Mouse (Mus musculus) frontal cortex, postnatal 25 days (tissue): ENCODE results near the gene Gm5678.

Experiments used
- DNase-seq, 2 experiments: peaks; one replicate each; pipeline ENCODE4 v3.0.0; 2022; ENCODE audit warnings: low spot score in 2 of 2

The Gm5678 gene

DNA sequence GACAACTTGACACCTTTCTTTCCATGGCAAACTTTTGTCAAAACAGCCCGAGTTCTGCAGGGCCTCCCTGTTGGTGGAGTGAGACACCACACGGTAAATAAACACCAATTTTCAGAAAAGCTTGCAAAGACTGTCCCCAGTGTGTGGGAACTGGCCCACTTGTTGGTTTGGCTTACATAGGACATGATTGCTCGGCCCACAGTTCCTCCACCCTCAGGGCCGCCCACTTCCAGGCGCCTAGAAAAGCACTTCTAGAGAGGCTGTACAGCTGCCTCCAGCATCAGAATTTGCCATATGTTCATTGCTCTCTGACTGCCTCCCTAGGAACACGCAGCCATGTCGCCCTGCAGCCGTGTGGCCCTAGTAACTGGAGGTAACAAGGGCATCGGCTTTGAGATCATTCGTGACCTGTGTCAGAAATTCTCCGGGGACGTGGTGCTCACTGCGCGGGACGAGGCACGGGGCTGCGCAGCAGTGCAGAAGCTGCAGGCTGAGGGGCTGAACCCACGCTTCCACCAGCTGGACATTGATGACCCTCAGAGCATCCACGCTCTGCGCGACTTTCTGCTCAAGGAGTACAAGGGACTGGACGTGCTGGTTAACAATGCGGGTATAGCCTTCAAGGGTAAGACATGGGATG is at the start of gene Gm5678:
Gene Gm5678 (plus strand): TSS at position 337 of the 640 bp plus-strand sequence.
- DNase-seq, result peak in 1 of 2 experiments; percentile 13

DNA sequence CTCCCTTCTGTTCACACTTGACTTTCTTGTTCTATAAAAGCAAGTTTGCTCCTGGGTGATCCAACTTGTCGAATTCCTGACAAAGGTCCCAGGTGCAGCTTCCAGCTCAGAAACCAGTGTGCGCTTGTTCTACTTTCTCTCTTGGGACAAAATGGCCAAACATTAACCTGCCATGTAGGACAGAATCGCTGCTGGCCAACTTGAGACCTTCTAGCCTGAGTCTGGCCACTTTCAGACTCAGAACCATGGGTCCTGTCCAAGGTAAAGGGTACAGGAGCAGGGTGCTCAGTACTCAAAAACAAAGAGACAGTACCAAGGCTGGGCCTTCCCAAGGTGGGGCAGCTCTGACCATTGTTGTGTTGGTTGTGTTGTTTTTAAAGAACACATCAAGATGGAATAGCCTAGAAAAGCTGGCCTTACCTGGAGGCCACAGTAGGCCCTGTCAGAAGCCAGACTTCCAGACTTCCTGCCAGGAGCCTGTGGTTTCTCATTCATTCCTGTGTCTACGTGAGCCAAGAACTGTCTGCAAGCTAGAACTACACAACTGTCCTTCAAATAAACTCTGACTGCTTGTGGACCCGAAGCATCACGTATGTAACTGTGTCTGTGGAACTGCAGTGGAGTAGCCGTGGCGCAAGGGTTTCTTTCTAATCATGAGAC is 49.4 kb upstream of the Gm5678 start:
- DNase-seq, result no peak

DNA sequence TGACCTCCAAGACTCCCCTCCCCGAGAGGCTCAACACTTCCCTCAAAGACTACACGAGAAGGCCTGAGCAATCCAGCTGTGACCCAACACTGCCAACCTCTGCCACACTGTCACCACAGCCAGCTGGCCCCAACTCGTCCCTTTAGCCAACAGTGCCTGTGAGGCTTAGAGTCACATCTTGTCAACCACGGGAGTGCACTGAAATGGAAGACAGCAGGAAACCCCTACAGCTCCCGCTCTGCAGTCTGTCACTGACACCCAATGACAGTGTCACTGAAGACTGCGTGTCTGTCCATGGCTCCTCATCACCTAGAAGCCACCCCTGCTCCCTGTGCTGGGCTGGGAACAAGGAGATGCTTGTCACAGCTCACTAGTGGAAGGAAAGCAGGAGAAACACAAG is 46.8 kb upstream of the Gm5678 start:
- DNase-seq, result no peak

DNA sequence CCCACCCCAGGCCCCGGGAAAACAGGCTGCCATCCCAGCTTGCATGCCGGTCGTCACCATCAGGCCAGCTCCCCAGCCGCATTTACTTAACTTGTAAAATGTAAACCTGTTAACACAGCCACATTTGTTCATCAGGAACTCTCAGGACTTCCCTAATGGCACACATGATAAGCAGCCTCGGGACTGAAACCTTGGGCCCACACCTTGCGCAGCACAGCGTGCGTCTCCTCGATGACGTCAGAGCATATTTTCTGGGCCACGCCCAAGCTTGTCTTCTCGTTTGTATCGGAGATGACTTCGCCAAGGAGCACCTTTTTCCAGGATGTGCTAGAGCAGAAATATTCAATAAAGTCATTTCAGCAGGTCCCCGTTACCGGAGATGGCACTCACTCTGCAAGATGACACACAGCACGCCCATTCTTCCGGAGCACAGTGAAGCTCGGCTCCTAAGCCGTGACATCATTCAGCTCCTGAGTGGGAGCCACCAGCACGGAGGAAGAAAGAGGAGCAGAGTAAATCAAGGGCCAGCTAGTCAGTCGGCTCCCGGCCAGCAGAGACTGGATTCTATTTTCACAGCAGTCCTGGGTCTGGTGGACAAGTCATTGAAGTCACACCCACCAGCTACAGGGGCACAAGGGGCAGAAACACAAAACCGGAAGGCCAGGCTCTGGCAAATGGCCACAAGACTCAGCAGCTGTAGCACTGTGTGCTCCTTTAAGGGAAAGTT is 42.8 kb upstream of the Gm5678 start:
- DNase-seq, result no peak

DNA sequence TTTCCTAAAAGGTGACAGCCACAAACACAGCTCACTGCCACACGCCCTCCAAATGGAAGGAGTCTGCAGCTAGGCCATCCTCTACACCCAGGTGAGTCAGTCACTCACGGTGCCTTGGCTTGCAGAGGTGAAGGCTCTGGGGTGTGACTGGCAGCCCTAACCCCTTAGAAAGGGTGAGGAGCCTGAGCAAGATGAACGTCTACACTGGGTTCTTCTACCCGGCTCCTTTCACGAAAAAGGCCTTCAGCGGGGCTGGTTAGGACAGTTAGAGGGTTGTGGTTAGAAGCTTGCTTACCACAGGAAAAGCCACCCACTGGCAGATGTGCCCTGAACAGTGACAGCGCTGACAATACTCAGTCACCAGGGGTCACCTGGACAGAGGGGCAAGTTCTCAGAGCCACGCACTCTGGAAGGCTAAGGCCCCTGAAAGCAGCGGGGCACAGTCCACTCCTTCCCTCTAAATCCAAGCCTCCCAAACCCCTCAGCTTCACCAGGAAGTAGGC is 42.1 kb upstream of the Gm5678 start:
- DNase-seq, result no peak

DNA sequence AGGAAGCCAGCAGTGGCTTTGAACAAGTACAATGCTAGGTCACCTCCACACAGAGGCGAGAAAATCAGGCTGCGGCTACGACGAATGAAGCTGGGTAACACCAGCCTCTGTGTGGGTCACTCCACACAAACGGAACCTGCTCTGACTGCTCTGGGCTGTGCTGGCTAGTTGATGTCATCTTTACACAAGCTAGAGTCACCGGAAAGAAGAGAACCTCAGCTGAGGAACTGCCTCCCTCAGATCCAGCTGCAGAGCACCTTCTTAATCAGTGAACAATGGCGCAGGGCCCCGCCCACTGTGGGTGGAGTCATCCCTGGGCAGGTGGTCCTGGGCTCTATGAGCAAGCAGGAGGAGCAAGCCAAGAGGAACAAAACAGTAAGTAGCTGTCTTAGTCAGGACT is 41.5 kb upstream of the Gm5678 start:
- no peak for DNase-seq

DNA sequence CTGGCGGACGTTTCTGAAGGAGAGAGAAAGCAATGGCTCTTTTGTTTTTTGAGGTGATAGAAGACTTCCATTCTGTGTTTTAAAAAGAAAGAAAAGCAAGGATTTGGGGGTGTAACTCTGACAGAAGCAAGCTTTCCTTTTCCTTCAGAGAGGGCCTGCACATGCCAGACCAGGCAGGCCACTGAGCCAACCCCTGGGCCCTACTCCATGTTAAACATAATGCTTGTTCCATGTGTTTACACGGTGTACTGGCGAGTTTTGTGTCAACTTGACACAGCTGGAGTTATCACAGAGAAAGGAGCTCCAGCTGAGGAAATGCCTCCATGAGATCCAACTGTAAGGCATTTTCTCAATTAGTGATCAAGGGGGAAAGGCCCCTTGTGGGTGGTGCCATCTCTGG is 39.6 kb upstream of the Gm5678 start:
- DNase-seq, result no peak

DNA sequence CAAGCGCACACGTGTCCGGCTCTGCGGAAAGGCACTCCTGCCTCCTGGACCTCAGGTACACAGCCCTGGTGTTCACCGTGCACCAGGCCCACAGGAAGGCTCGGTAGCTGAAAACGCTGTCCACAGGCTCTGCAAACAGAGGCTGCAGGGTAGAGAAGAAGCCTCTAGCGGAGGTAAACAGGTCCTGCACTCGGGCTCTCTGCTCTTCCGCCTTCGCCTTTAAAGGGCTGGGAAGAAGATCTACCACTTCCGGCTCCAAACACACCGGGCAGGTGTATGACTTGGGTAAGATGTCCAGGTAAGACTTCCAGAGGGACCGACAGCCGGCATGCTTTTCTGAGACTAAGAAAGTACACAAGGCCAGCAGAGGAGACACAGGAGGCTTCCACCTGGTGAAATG is 37.0 kb upstream of the Gm5678 start:
- no peak for DNase-seq

DNA sequence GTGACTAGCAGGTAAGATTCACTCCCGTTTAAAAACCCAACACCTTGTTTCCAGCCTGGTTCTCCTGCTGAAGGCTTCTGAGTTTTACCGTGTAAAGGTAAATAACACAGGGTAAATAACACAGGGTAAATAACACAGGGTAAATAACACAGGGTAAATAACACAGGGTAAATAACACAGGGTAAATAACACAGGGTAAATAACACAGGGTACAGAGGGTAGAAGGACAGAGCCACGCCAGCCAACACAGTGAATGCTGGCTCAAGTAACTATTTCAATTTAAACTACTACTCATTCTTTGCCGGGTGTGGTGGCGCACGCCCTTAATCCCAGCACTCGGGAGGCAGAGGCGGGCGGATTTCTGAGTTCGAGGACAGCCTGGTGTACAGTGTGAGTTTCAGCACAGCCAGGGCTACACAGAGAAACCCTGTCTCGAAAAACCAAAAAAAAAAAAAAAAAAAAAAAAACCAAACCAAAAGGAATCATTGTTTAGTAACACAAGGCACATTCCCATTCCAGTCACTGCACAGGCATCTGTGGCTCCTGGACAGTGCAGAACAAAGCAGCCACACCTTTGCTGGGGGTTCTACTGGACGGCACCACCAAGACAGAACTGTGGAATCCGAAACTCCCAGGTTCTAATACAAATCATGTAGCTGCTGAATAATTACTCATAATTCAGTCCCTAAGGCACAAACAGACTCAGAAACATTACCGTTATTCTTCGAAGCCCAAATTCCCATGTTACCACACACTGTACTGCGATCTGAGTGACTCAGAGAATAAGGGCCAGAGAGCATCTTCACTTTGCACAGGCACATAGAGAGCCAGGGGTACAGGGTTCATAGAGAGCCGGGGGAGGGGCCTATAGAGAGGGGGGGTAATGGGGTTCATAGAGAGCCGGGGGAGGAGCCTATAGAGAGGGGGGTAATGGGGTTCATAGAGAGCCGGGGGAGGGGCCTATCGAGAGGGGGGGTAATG is 36.2 kb upstream of the Gm5678 start:
- DNase-seq, result no peak

DNA sequence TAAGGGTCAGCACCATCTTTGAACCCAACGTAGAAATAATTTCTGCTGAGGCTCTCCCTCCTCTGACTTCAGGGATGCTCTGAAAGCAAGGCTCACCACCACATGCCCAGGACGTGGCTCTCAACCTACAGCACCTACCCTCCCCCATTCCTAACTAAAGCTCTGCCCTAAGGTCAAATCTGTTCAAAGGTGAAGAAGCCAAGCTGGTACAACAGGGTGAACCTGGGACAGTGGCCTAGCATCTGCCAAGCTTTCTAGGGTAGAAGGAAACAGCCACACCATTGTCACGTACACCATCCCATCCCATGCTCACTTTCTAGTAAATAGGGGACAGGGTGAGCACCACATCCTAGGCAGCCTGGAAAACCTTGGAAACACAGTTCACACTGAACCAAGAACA is 35.2 kb upstream of the Gm5678 start:
- DNase-seq, result no peak

DNA sequence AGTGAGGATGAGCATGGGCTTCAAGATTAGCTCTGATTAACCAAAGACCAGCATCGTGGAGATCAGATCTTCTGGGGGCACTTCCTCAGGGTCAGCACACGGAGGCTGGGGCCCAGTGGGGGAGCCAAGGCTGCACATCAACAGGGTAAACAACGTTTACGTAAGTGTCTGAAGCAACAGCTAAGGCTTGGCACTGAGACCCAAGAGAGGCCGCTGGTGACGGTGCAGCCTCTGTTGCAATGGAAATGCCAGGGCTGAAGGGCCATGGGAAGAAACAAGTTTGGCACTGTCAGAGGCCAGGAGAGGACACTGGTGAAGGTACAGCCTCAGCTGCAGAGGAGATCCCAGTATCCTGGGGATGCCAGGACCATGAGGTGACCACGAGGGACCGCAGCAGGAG is 34.5 kb upstream of the Gm5678 start:
- DNase-seq, result no peak

DNA sequence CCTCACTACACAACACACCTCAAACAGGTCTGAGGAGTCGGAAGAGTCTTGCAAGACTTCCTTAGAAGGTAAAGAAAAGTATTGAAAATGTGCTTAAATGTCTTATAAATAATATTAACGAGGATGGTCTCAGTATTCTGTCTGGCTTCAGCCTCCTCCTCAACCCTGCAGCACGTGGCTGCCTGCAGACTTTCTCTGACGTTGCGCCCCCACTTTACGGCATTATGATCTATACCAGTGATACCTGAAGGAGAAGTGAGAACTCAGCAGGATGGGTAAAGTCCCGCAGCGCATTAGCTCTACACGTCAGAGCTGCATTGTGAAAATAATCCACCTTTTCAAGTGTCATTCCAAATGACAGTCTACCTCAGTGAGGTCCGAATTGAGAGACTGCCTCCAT is 33.4 kb upstream of the Gm5678 start:
- no peak for DNase-seq

DNA sequence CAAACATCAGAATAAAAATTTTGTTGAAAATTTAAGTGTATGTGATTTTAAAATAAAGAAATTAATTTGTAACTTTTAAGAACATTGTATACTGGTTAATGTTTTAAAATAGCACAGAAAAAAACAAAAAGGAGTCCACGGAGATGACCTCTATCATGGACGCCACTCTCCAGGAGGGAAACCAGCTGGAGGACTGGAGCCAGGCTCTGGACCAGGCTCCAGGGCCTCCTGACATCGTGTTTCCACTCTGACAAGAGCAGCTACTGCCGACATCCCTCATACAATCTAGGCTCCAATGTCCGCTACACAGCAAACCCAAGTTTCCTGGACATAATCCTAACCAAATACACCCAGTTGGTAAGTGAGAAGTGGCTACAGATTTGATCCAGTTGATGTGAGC is 32.1 kb upstream of the Gm5678 start:
- DNase-seq, result no peak

DNA sequence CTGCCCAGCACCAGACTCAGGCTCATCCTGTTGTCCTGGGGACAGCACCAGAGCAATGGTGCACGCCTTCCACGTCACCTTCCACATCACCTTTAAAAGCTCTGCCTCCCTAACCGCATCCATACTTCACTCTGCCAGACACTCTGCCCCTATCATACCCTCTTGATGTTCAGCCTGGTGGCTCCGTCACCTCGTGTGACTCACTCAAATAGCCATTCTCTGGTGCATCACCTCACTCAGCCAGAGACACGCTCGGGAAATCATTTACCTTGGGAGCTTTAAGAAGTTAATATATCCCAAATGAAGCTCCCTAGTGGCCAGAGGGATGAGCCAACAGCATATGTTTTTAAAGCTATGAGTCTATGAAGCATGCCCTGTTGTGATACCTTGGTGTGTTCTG is 31.1 kb upstream of the Gm5678 start:
- no peak for DNase-seq

DNA sequence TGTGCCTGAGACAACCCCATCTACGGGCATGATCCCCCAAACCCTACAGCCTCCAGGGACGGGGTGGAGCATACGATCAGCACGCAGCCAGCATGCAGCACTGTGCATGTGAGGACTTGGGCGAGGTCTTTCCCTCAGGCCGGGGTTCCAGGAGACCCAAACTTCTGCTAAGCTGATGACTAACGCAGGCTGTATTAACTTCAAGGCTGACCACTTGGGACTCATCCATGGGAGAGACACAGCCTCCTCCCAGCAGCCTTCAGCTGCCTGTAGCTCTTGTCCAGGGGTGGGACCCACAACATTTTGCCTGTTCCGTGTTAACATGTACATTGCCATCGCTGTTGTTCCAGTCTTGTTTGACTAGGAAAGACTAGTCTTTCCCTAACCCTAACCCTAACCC is 30.3 kb upstream of the Gm5678 start:
- no peak for DNase-seq

DNA sequence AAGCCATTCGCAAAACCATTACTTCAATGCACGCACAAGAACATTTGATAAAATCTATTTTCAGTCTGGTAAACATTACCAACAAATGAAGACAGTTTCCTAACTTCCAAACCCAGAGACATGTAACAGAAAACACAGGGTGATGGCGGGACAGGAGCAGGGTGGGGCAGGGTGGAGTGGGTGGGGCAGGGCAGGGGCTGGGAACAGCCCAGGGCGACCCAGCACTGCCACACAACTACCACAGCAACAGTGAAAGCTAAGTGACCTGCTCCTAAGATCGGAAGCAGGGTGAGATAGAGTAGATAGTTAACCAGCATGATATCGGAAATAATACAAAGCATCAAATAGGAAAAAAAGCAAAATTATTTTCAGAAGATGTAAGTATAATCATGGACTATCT is 28.4 kb upstream of the Gm5678 start:
- DNase-seq, result no peak

DNA sequence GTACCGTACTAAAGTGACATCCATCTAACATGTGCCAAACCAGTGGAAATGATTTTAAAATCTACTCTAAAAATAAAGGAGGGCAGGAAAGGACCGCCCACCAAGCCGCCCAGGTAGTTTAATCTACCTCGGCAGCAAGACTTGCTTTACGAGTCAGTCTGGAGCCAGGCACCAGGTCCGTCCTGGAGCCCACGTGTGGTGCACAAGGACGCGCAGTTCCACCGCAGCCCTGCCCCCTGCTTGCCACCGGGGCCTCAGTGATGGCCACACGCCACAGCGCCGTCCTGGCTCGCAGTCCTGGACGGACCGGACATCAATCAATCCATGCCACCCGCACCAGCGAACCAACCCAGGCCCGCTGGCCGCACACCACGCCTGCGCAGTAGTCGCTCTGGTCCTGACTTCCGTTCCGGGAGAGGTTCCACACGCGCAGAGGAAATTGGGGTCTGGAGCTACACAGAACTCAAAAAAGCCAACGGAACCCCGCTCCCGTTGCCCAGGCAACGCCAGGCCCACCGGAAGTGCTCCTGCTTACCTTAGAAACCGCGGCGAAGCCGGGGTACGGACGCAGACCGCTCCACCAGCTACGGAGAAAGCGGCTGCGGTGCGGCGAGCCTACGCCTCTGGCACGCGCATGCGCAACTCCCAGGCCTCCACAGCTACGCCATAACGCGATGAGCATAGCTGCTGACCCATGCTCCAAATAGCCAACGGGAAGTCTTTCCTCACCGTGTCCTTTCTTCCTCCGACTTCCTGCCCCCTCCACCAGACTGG is 24.3 kb upstream of the Gm5678 start, which contains the start of gene Setd4:
Gene Setd4 (minus strand): TSS at position 625 of the 774 bp plus-strand sequence.
- peak; percentile 85 to 88 for DNase-seq

DNA sequence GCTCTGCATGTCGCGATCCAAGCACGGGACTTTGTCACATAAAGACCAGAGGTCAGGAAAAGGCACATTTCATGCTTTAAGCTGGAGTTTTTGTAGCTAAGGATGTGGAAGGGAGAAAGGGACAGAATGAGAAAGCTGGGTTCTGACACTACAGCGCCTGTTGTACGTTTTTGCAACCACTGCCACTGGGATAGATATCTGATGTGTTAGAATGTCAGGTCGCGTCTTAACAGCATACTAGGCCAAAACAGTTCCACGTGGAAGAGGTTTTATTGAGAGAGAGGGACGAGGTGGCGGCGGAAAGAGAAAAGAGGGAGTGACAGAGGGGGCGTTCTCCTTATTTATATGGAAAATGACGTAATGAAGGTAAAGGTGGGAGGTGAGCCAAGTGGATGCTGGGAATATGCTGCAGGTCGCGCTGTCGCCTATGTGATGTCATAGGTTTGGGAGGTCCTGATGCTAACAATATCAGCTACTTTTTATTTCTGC is 23.4 kb upstream of the Gm5678 start:
- no peak for DNase-seq

DNA sequence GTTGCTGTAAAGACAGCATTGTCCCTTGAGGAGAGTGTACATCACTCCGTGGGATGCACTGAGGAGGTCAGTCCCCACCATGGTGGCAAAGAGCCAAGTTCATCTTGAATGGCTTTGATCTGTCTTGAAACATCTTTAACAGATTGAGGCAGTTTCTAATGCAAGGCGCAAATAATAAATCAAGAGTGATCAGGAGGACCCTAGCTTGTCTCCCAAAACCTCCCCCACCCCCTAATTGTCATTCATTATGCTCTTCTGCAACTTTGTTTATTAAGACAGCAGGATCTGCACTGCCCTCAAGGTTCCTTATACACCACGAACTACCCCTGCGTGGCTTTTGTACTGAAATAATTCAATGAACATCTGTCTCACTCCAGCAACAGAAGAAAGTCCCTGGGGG is 22.3 kb upstream of the Gm5678 start, which contains the start of gene Cbr1:
Gene Cbr1 (plus strand): TSS at position 301 of the 400 bp plus-strand sequence.
- DNase-seq, result no peak

DNA sequence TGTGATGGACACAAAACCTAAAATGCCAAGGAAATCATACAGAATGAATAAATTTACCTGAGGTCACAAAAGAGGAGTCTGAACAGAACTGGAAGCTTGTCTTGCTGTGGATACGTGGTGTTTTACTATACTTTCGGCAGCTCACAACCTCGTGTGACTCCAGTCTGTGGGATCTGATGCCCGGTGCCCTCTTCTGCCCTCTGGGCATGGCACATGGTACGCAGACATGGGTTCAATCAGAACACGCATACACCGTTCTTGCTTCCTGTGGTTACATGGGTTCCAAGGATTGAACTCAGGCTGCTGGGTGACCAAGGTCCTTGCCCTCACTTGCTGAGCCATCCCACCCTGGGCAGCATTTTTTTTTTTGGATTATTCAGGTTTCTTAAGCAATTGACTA is 21.8 kb upstream of the Gm5678 start:
- DNase-seq, result no peak

DNA sequence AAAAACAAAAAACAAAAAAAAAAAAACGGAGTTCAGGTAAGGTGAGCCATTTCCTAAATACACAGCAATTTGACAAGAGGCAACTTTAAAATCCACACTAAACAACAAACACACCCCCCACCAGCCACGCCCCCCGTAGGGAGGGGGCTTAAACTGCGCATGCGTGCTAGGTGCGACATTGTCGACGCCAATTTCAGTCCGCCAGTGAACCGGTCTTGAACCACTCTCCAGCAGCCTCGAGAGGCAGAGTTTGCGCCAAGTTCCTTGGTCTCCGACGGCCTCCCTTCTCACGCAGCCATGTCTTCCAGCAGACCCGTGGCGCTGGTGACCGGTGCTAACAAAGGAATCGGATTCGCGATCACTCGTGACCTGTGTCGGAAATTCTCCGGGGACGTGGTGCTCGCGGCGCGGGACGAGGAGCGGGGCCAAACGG is 20.2 kb upstream of the Gm5678 start:
- peak; percentile 59 to 73 for DNase-seq
